Mouse (Mus musculus) cerebellum, adult 11 months (tissue): Measurements from ENCODE around the gene Flvcr2.

Experiments
- DNase-seq: peaks from one replicate; pipeline ENCODE4 v3.0.0; 2022

Flvcr2 gene

GRCm38 (mm10) chr12:85800031-85800430 is 53.7 kb downstream of the Flvcr2 start:
- no peak for DNase-seq

GRCm38 (mm10) chr12:85809726-85810125 is 63.4 kb downstream of the Flvcr2 start:
- DNase-seq, result no peak

GRCm38 (mm10) chr12:85810959-85811358 is 64.6 kb downstream of the Flvcr2 start:
- DNase-seq, result no peak

GRCm38 (mm10) chr12:85811676-85812075 is 65.3 kb downstream of the Flvcr2 start:
- DNase-seq, result no peak

GRCm38 (mm10) chr12:85813599-85813998 is 67.3 kb downstream of the Flvcr2 start:
- no peak for DNase-seq

- no peak for DNase-seq
Observed at GRCm38 (mm10) chr12:85822051-85822450, 75.7 kb downstream of the Flvcr2 start.

- DNase-seq, result peak; percentile 95
Observed at GRCm38 (mm10) chr12:85824438-85825264, 78.3 kb downstream of the Flvcr2 start, which contains the start of the genes Erg28 and Ttll5. TSS of gene Erg28 (minus strand) at chr12:85824550. TSS of gene Ttll5 (plus strand) at chr12:85824659.

GRCm38 (mm10) chr12:85825361-85825760 is 79.0 kb downstream of the Flvcr2 start:
- DNase-seq, result no peak

- DNase-seq, result no peak
Observed at GRCm38 (mm10) chr12:85825822-85826221, 79.5 kb downstream of the Flvcr2 start.

- DNase-seq, result no peak
Observed at GRCm38 (mm10) chr12:85828856-85829255, 82.5 kb downstream of the Flvcr2 start.

GRCm38 (mm10) chr12:85829866-85830265 is 83.5 kb downstream of the Flvcr2 start:
- no peak for DNase-seq

- DNase-seq, result peak; percentile 20
Observed at GRCm38 (mm10) chr12:85830691-85831090, 84.4 kb downstream of the Flvcr2 start.

- DNase-seq, result no peak
Observed at GRCm38 (mm10) chr12:85834543-85834942, 88.2 kb downstream of the Flvcr2 start.

- no peak for DNase-seq
Observed at GRCm38 (mm10) chr12:85837765-85838164, 91.4 kb downstream of the Flvcr2 start.

GRCm38 (mm10) chr12:85839371-85840000 is 93.1 kb downstream of the Flvcr2 start:
- DNase-seq, result no peak

- DNase-seq, result no peak
Observed at GRCm38 (mm10) chr12:85848164-85848958, 102.0 kb downstream of the Flvcr2 start.

GRCm38 (mm10) chr12:85850661-85851060 is 104.3 kb downstream of the Flvcr2 start:
- no peak for DNase-seq

GRCm38 (mm10) chr12:85853836-85854235 is 107.5 kb downstream of the Flvcr2 start:
- DNase-seq, result no peak

- DNase-seq, result no peak
Observed at GRCm38 (mm10) chr12:85854271-85854670, 107.9 kb downstream of the Flvcr2 start.

- no peak for DNase-seq
Observed at GRCm38 (mm10) chr12:85857300-85857699, 111.0 kb downstream of the Flvcr2 start.

GRCm38 (mm10) chr12:85859111-85859510 is 112.8 kb downstream of the Flvcr2 start:
- no peak for DNase-seq

GRCm38 (mm10) chr12:85859511-85860189 is 113.3 kb downstream of the Flvcr2 start:
- peak; percentile 22 for DNase-seq

- peak; percentile 24 for DNase-seq
Observed at GRCm38 (mm10) chr12:85862514-85862913, 116.2 kb downstream of the Flvcr2 start.
